Mouse (Mus musculus) Patski (cell line): ENCODE measurements at regions not wholly inside any gene's neighbourhood (a gene's known extent, or its start where the extent isn't known, plus 50 kb on each side); places are given as distances from the start of the nearest gene placed in this dataset.
A peak's percentile ranks its signal among the peaks of the same experiment; 100 is the strongest.

Experiments
- ATAC-seq: fragments of 100-300 bp; one replicate; pipeline ENCODE4 v1.8.0; 2021
- CTCF ChIA-PET: fragments of 350-600 bp; sonication (Branson Sonifier 250); formaldehyde crosslinking; loops from one replicate; lab custom pipeline; 2022; ENCODE audit warnings: inconsistent platforms; lab: Charles Lee
- POLR2A ChIA-PET: fragments of 350-600 bp; sonication (Branson Sonifier 250); formaldehyde crosslinking; loops from one replicate; lab custom pipeline; 2022; ENCODE audit warnings: antibody characterized with exemption, inconsistent platforms; lab: Charles Lee
- DNase-seq: peaks from one replicate; pipeline ENCODE4 v3.0.0-alpha.2; 2011; ENCODE audit warnings: low read depth, low spot score
- H3K27me3 ChIP-seq: fragments of 371-371 bp; one replicate; pipeline ENCODE4 v1.5.1; 2021
- CTCF ChIP-seq: fragments of 100-300 bp; IDR thresholded peaks from one replicate; pipeline ENCODE4 v1.5.1; 2021
- in situ Hi-C: fragments of 300-500 bp; cut with MboI; formaldehyde crosslinking; loops from 3 replicates; pipeline ENCODE4 v1.11.1; 2018; ENCODE audit warnings: low pct_unique_long_range_greater_than_20kb, mixed read lengths

DNA sequence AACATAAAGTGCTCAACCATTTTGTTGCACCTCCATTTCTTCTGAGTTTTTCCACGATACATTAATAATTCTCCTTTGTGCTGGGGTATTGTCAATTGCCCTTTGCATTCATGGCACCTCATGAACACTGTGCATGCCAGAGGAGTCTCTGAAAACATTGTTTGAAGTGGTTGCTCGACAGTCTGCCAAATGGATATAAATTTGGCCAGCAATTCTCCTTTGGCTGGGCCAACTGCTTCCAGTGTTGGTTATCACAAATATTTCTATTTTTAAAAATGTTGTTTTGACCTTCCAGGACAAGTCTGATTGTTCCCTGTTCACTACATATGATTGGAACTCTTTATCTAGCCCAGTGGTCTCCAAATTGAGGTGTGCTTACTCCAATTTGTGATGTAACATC is 184.1 kb upstream of the 9630041A04Rik start:
- in situ Hi-C loops, result no loop called here
- H3K27me3 ChIP-seq, result no peaks in the 10 kb centered on the region
- POLR2A ChIA-PET, result no interaction called here
- DNase-seq, result no peak
- CTCF ChIA-PET, result no interaction called here
- no peak for ATAC-seq
- no peak for TF ChIP-seq CTCF

DNA sequence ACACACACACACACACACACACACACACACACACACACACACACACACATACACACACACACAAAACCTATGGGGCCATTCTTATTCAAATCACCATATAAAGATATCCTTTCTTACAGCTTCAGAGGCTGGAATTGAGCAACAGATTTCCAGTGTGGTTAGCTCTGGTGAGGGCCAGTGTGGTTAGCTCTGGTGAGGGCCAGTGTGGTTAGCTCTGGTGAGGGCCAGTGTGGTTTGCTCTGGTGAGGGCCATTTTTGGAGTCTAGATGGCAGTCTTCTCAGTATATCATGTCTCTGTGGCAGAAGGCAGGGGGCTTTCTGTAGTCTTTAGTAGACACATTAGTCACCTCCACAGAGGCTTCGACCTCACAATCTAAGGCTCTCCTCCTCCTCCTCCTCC is 191.5 kb upstream of the 9630041A04Rik start:
- in situ Hi-C loops, result no loop called here
- ChIA-PET POLR2A (no interaction called here), CTCF (no interaction called here)
- ATAC-seq, result no peak
- no peaks in the 10 kb centered on the region for H3K27me3 ChIP-seq
- TF ChIP-seq CTCF, result no peak
- DNase-seq, result no peak

DNA sequence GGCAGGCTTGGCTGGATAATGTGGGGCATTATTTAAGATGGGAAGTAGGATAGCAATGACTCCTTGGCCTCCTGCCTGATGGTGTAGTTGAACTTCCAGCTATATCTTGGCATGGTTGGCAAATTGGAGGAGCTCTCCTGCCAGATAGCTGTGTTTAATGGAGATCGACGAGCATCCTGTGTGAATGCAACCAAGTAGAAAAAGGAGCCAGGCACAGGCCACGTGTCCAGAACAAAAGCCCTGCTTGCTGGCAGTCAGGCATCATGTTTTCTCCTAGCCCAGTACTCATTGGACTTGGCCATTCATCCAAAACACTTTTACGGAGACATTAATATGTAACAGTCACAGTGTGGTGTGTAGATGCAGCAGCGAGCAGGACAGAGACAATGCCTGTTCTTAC is 211.8 kb upstream of the 9630041A04Rik start:
- TF ChIP-seq CTCF, result no peak
- peaks cover 4% of the 10 kb centered on the region for H3K27me3 ChIP-seq
- CTCF ChIA-PET, result no interaction called here
- in situ Hi-C loops, result no loop called here
- POLR2A ChIA-PET, result no interaction called here
- ATAC-seq (no peak), DNase-seq (peak; percentile 1)

DNA sequence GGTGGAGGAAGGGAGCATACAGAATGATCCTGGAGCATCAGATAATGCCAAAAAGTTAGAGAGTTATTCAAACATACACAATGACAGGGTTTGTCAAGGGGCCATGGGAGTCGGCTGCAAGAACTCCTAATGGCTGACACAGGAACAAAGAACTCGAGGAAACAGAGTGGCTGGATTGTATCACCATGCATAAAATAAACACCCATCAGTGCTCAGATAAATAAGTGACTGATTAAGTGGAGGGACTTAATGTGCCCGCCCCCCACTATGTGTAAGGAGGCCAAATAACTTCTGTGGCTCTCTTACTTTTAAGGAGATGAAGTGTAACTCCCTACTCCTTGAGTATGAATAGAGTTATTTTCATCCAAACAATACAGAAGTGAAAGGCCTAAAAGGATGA is 220.1 kb upstream of the 9630041A04Rik start:
- TF ChIP-seq CTCF, result no peak
- no peaks in the 10 kb centered on the region for H3K27me3 ChIP-seq
- no peak for DNase-seq
- no peak for ATAC-seq
- POLR2A ChIA-PET, result no interaction called here
- CTCF ChIA-PET, result no interaction called here
- in situ Hi-C loops, result no loop called here

DNA sequence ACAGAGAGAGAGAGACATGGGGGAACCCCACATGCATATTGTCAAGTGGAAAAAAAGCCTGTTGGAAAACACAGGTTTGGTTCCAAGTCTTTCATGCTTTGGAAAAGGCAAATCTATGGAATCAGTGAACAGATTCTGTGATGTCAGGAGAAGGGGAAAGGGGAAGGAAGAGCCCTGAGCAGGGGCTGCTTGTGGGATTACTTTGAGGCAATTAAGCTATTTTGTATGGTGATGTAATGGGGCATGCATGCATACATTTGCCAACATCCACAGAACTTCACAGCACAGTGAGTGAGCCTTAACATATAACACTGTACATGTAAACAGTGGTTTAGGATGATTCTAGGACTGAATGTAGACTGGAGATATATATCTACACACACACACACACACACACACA is 221.0 kb upstream of the 9630041A04Rik start:
- CTCF ChIA-PET, result no interaction called here
- no peak for ATAC-seq
- no peak for TF ChIP-seq CTCF

DNA sequence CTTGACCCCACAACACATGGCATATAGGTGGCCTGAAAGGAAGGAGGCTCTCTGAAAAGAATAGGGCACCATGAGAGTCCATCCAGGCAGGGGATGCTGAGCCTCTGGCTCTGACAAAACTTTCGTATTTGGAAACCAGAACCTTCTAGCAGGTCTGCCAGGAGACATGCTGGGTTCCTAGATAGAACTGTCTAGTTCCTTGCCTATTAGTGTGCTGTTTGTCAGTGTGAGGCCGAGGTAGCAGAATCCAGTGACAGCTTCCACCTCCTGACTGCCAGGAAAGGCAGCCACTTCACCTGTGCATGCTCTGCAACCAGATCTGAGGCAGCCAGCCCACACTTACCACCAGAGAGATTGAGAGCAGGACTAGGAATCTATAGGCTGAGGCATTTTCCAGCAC is 245.4 kb upstream of the 9630041A04Rik start:
- in situ Hi-C loops, result no loop called here
- no peak for DNase-seq
- H3K27me3 ChIP-seq, result no peaks in the 10 kb centered on the region

More for the DNA sequence above, 221.0 kb upstream of the 9630041A04Rik start:
- H3K27me3 ChIP-seq, result no peaks in the 10 kb centered on the region
- in situ Hi-C loops, result no loop called here
- no peak for DNase-seq
- POLR2A ChIA-PET, result no interaction called here

DNA sequence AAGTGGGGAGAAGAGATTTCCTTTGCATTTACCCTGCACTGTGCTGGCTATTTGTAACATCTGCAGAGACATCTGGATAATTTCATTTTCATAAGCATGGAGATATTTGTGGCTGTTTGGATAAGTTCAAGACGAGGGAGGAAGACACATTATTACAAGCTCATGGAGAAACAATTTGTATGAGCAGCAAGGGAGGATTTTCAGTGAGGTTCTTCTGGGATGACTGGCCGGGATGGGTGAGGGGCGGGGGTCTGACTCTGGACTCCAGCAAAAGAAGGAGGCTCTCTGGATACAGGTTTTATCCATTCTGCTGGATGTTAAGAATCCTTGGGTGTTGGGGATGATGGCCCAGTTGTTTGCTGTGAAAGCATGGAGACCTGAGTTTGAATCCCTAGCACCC is 246.5 kb upstream of the 9630041A04Rik start:
- CTCF ChIA-PET, result no interaction called here
- in situ Hi-C loops, result no loop called here
- TF ChIP-seq CTCF, result no peak
- ATAC-seq, result no peak
- no peaks in the 10 kb centered on the region for H3K27me3 ChIP-seq
- no peak for DNase-seq
- POLR2A ChIA-PET, result no interaction called here

More for the DNA sequence above, 245.4 kb upstream of the 9630041A04Rik start:
- no peak for ATAC-seq
- no peak for TF ChIP-seq CTCF
- POLR2A ChIA-PET, result no interaction called here
- CTCF ChIA-PET, result no interaction called here

DNA sequence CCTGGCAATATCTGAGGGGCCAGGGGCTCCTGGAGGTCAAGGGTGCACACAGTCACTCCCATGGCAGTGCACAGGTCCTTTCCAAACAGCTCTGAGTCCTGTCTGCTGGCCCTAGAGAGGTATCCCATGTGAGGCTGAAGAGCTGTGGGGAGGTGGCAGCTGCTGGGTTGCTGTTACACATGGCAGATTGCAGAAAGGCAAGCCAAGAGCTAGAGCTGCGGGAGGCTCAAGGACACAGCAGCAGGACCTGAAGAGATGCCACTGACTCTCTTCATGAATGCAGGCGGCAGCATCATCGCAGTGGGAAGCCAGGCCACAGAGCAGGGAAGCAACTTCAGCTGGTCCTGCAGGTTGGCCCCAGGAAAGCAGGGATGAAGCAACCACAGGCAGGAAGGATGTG is 247.7 kb upstream of the 9630041A04Rik start:
- H3K27me3 ChIP-seq, result no peaks in the 10 kb centered on the region
- POLR2A ChIA-PET, result no interaction called here
- ATAC-seq, result no peak
- TF ChIP-seq CTCF, result no peak
- in situ Hi-C loops, result no loop called here
- DNase-seq, result no peak
- CTCF ChIA-PET, result no interaction called here

DNA sequence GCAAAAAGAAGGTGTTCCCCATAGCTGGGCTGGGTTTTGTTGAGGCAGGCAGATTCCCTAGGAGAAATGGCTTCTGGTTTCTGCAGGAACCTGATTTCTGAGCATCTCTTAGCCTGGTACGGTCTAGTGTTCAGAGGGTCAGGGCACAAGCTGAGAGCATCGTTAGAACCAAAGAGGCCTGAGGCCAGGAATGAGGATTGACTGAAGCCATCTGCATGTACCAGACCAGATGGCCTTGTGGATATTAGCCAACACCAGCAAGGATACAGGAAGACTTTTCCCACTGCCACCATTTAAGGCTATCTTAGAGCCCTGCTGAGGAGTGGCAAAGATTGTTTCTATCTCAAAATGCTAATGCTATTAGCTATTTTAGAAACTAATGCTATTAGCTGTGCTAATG is 248.2 kb upstream of the 9630041A04Rik start:
- in situ Hi-C loops, result no loop called here
- no peak for TF ChIP-seq CTCF
- DNase-seq, result no peak
- POLR2A ChIA-PET, result no interaction called here
- CTCF ChIA-PET, result no interaction called here
- ATAC-seq, result no peak
- no peaks in the 10 kb centered on the region for H3K27me3 ChIP-seq

DNA sequence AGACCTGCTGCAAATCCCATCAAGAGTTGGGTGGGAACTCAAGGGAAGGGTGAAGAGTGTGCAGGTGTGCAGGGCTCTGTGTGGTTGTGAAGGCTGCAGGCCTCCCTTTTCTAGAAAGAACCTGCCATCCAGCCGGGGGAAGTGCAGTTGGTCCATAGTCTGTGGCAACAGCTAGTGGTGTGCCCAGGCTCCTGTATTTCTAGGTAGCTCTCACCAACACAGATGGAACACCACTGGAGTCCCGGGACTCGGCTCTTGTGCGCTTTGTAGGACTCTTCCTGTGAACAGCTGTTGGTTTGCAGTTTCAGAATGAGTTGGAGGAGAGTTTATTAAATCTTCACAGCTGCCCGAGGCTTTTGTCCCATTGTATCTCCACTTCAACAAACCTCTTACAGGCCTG is 248.7 kb upstream of the 9630041A04Rik start:
- no peak for TF ChIP-seq CTCF
- DNase-seq (no peak), ATAC-seq (no peak)
- H3K27me3 ChIP-seq, result no peaks in the 10 kb centered on the region
- POLR2A ChIA-PET, result no interaction called here
- in situ Hi-C loops, result no loop called here
- CTCF ChIA-PET, result no interaction called here

DNA sequence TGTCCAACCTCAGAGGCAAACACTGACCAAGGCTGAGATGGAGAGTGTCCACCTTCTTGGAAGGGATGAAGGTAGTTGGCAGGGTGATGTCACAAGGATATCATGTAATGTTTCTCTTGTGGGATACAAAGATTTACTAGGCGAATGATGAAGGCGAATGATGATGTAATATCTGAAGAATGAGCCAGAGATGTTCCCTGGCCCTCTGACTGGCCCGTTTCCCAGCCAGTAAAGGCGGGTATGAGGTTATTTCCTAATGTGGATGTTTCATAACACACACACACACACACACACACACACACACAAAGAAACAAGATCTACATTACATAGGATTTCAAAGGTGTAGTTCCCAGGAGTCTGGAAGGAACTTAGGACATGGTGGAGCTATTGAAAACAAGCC is 249.1 kb upstream of the 9630041A04Rik start:
- DNase-seq, result no peak
- no peak for TF ChIP-seq CTCF
- ChIA-PET POLR2A (no interaction called here), CTCF (no interaction called here)
- in situ Hi-C loops, result no loop called here
- no peaks in the 10 kb centered on the region for H3K27me3 ChIP-seq
- no peak for ATAC-seq

DNA sequence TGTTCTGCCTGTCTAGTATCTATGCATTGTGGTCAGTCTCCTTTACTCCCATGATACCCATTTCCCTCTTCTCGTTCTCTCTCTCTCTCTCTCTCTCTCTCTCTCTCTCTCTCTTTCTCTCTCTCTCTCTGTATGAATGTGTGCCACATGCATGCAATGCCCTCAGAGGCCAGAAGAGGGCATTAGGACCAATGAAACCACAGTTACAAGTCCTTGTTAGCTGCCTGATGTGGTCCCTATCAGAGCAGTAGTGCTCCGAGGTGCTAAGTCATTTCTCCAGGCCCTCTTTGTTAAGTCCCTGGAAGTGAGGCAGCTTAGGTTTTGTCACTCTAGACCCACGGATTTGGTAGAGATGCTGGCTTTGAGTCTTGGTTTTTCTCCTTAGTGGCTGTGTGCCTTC is 250.2 kb upstream of the 9630041A04Rik start:
- ChIA-PET POLR2A (no interaction called here), CTCF (no interaction called here)
- no peak for TF ChIP-seq CTCF
- no peak for ATAC-seq
- in situ Hi-C loops, result no loop called here
- no peak for DNase-seq
- no peaks in the 10 kb centered on the region for H3K27me3 ChIP-seq
